Mouse (Mus musculus) embryonic facial prominence, embryonic 14.5 days (tissue): ENCODE measurements around the gene Vezt. TPM values are rescaled to one million over a fixed set of nuclear protein-coding genes. Genes with fewer than 3 reads are reported as not detected.

Source experiments
- ATAC-seq: fragments of 200-750 bp; cut with Nextera tagmentation; 2 replicates; pipeline ENCODE4 v1.8.0; 2017; ENCODE audit warnings: low read depth, moderate number of reproducible peaks, moderate TSS enrichment
- DNase-seq: peaks from one replicate; pipeline ENCODE4 v3.0.0-alpha.2; 2015; ENCODE audit warnings: low spot score
- H3K27ac ChIP-seq: fragments of 300-500 bp; sonication (generic); replicated peaks from 2 replicates; pipeline ENCODE4 v1.5.1; 2014; ENCODE audit warnings: low read depth, mild to moderate bottlenecking, low read length, moderate library complexity
- H3K27me3 ChIP-seq: fragments of 300-500 bp; sonication (generic); replicated peaks from 2 replicates; pipeline ENCODE4 v1.6.1; 2014; ENCODE audit warnings: low read length; ENCODE audit not compliant: control insufficient read depth, insufficient read depth
- H3K36me3 ChIP-seq: fragments of 300-500 bp; sonication (generic); 2 replicates; pipeline ENCODE4 v1.6.1; 2014; ENCODE audit warnings: low read length, mixed read lengths; ENCODE audit not compliant: control insufficient read depth, insufficient read depth
- H3K4me1 ChIP-seq: fragments of 300-500 bp; sonication (generic); 2 replicates; pipeline ENCODE4 v1.6.1; 2014; ENCODE audit warnings: antibody characterized with exemption, low read length; ENCODE audit not compliant: control insufficient read depth, insufficient read depth
- H3K4me2 ChIP-seq: fragments of 300-500 bp; sonication (generic); 2 replicates; pipeline ENCODE4 v1.6.1; 2014; ENCODE audit warnings: low read depth, mild to moderate bottlenecking, low read length, moderate library complexity, mixed read lengths
- H3K4me3 ChIP-seq: fragments of 300-500 bp; sonication (generic); 2 replicates; pipeline ENCODE4 v1.5.1; 2014; ENCODE audit warnings: low read depth, mild to moderate bottlenecking, low read length
- H3K9ac ChIP-seq: fragments of 300-500 bp; sonication (generic); 2 replicates; pipeline ENCODE4 v1.6.1; 2014; ENCODE audit warnings: low read depth, mild to moderate bottlenecking, low read length, moderate library complexity, mixed read lengths
- H3K9me3 ChIP-seq: fragments of 300-500 bp; sonication (generic); 2 replicates; pipeline ENCODE4 v1.6.1; 2016; ENCODE audit warnings: low read length; ENCODE audit not compliant: control insufficient read depth
- WGBS: fragments of 180-500 bp; shearing (Covaris S2); extraction: QIAGEN DNeasy Blood & Tissue Kit; methylation state at CpG from one replicate; pipeline ENCODE4 v1.1.7; 2014; 5-methylcytosine and 5-hydroxymethylcytosine counted together
- microRNA counts: library from miRNA; unstranded; fragments of <30 nt; microRNA quantifications from one replicate; lab custom pipeline; 2017
- microRNA-seq: library from miRNA; unstranded; fragments of <30 nt; microRNA quantifications from one replicate; pipeline ENCODE4, GENCODE M21; 2016; ENCODE audit warnings: borderline number of aligned reads
- polyA plus RNA-seq: library from polyadenylated mRNA; unstranded; fragments of >200 nt; fragmentation: Nextera tagmentation; extraction: Ambion mirVana; gene quantifications from 2 replicates; pipeline ENCODE4 v1.2.1, GENCODE M21; 2014

Vezt gene
- polyA plus RNA-seq, 1 experiment from 2014 or later = 29.0 TPM

GRCm38 (mm10) chr10:93890565-93890964 is 145.1 kb downstream of the Vezt start:
- Histone ChIP-seq H3K4me1 (peaks cover 9% of the 10 kb centered on the region), H3K4me2 (peak overlapping the region; percentile 90), H3K9me3 (no peaks in the 10 kb centered on the region), H3K27ac (no peak overlapping the region), H3K4me3 (peak overlapping the region; percentile 93; the same call in 1 of the 2 replicates), H3K27me3 (no peaks in the 10 kb centered on the region), H3K36me3 (peaks cover 14% of the 10 kb centered on the region), H3K9ac (peak overlapping the region; percentile 65; the same call in 1 of the 2 replicates)
- no peak for DNase-seq
- 70% methylated on average over 4 of the region's 4 CpGs for WGBS
- ATAC-seq = no peak

- Histone ChIP-seq H3K4me1 (peaks cover 9% of the 10 kb centered on the region), H3K27me3 (no peaks in the 10 kb centered on the region), H3K36me3 (peaks cover 20% of the 10 kb centered on the region), H3K9me3 (no peaks in the 10 kb centered on the region), H3K9ac (peak overlapping the region; percentile 65), H3K4me2 (peak overlapping the region; percentile 90), H3K27ac (peak overlapping the region; percentile 87; the same call in 1 of the 2 replicates), H3K4me3 (peak overlapping the region; percentile 93)
- WGBS = 1% methylated on average over 22 of the region's 22 CpGs
- ATAC-seq = no peak
- DNase-seq = peak; percentile 45
These were observed 145.6 kb downstream of the Vezt start for GRCm38 (mm10) chr10:93889976-93890375.

DNA sequence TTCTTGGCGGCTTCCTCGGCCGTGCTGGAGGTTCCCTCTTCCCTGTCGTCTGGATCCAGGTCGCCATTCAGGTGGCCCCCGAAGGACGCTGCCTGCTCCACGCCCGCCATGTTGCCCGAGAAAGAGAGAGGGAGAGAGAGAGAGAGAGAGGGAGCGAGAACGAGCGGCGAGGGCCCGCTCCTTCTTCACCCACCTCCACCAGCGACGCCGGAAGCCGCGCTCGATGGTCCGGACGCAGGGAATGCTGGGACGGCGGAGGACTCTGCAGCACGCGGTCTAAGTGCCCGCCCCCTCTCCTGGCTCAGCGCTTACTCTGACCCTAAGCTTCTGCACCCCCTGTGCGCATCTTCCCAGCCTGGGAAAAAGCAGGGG is 146.1 kb downstream of the Vezt start:
- Histone ChIP-seq H3K4me1 (peaks cover 9% of the 10 kb centered on the region), H3K27ac (peak overlapping the region; percentile 87), H3K9ac (peak overlapping the region; percentile 94), H3K4me3 (peak overlapping the region; percentile 93), H3K27me3 (no peaks in the 10 kb centered on the region), H3K9me3 (no peaks in the 10 kb centered on the region), H3K36me3 (peaks cover 24% of the 10 kb centered on the region), H3K4me2 (peak overlapping the region; percentile 90)
- WGBS = under 1% methylated on average over 24 of the region's 30 CpGs
- DNase-seq = peak; percentile 96
- peak; percentile 99 for ATAC-seq

MicroRNAs within 50 kb of the gene (microRNA counts, 519-probe panel; counts per million panel counts)
- microRNA mmu-miR-331-3p (lab: Ali Mortazavi, UCI) (2,524 counts per million, percentile 50 among the panel's probes with 10 or more counts), microRNA mmu-miR-331-5p (lab: Ali Mortazavi, UCI) (1,875 counts per million, percentile 13 among the panel's probes with 10 or more counts)

Small RNA genes lying within 50 kb of the gene (microRNA-seq; reads per million reads assigned to microRNA genes)
- gene Mir331 = 73.0 reads per million, percentile 49 among the genes with 10 or more reads in this experiment

Other genes with a start within 250 kb of the Vezt start
- gene Usp44, start 204.3 kb downstream of the Vezt start, polyA plus RNA-seq = 0.63 and 1.2 TPM in 2 replicates
- gene Metap2, start 138.7 kb downstream of the Vezt start, polyA plus RNA-seq = 172 and 182 TPM in 2 replicates
- gene Fgd6, start 184 bp upstream of the Vezt start, polyA plus RNA-seq = 2.8 and 3.1 TPM in 2 replicates
- 8.6 and 9.1 TPM in 2 replicates for gene Nr2c1, start 112.2 kb upstream of the Vezt start, polyA plus RNA-seq
- 357 and 366 TPM in 2 replicates for gene Ndufa12, start 162.9 kb upstream of the Vezt start, polyA plus RNA-seq